Mouse (Mus musculus) small intestine, adult 2 months (tissue): Measurements from ENCODE around the gene Liph.

Experiments
- CTCF ChIP-seq: fragments of 200-500 bp; IDR thresholded peaks from 2 replicates; pipeline ENCODE4 v1.5.1; 2012; ENCODE audit warnings: low read depth, mild to moderate bottlenecking, control low read depth, inconsistent platforms, low read length, moderate library complexity, mixed read lengths; ENCODE audit not compliant: insufficient replicate concordance, insufficient read length; ENCODE audit errors: extremely low read depth
- POLR2A ChIP-seq: fragments of 200-500 bp; IDR thresholded peaks from 2 replicates; pipeline ENCODE4 v1.6.1; 2012; ENCODE audit warnings: low read depth, mild to moderate bottlenecking, control low read depth, inconsistent platforms, low read length, moderate library complexity

GRCm38 (mm10) chr16:22001606-22002005, 6.1 kb upstream of the Liph start:
- TF ChIP-seq POLR2A (no peak), CTCF (no peak)
